Mouse (Mus musculus) gastrocnemius, postnatal 14 days (tissue): Measurements from ENCODE around the gene Arg1. TPM values are rescaled to one million over a fixed set of nuclear protein-coding genes. Genes with fewer than 3 reads are reported as not detected.

Experiments
- DNase-seq: peaks from one replicate; pipeline ENCODE4 v3.0.0; 2021; ENCODE audit warnings: mixed read lengths
- intact Hi-C: fragments of 180-260 bp; cut with DNase I; formaldehyde crosslinking; loops from one replicate; pipeline ENCODE4 v1.15.1; 2025; ENCODE audit warnings: low total_unique reads
- microRNA-seq, 2 experiments: library from miRNA; unstranded; fragments of <30 nt; microRNA quantifications; one replicate each; pipeline ENCODE4 v1.2.0; 2021
- total RNA-seq, 2 experiments: library from RNA; stranded (reverse); gene quantifications; 2 replicates each; pipeline ENCODE4 v1.2.3; 2021

Arg1 gene
- total RNA-seq, 2 experiments from 2014 or later = 0.23 TPM; not detected in 1

DNA sequence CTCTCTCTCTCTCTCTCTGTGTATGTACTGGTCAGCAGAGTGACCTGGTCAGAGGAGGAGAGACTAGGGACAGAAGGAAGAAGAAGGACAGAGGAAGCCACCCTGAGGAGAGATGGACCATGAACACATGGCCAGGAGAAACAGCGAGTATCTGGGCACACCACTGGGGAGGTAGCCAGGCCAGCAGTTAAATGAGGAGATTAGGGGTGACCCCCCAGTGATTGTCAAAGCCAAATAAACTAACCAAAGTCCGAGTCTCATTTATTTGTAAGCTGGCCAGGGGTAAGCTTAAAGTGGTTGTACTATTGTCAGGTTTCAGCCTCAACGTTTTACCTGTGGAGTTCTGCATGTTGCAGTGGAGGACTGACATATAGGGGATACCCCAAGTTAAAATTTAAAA is 3.0 kb downstream of the Arg1 start:
- no peak for DNase-seq
- intact Hi-C loops = no loop called here

DNA sequence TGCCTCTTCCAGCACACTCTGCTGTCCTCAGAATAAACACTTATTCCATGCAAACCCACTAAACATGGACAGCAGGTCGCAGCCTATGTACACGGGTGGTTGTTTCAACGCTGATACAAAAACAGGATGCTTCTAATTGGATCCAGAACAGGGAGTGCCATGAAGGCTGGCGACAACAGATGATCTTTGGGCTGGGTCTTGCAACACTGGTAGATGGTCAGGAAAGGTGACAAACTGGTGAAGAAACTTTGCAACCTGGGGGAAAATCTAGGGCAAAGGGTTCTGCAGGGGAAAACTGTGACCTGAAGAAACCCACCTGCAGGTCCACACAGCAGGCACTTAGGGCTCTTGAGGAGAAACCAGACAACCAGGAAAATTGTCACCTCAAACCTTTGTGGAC is 4.3 kb downstream of the Arg1 start:
- no peak for DNase-seq
- intact Hi-C loops = no loop called here

DNA sequence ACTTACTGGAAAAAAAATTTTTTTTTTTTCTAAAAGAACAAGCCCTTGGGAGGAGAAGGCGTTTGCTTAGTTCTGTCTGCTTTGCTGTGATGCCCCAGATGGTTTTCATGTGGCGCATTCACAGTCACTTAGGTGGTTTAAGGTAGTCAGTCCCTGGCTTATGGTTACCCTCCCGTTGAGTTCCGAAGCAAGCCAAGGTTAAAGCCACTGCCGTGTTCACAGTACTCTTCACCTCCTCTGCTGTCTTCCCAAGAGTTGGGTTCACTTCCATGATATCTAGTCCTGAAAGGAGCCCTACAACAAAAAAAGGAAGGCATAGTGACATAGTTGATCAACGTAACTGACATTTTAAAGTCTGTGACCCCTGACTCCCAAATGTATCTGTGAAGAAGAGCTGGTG is 11.8 kb downstream of the Arg1 start:
- no peak for DNase-seq
- intact Hi-C loops = no loop called here

DNA sequence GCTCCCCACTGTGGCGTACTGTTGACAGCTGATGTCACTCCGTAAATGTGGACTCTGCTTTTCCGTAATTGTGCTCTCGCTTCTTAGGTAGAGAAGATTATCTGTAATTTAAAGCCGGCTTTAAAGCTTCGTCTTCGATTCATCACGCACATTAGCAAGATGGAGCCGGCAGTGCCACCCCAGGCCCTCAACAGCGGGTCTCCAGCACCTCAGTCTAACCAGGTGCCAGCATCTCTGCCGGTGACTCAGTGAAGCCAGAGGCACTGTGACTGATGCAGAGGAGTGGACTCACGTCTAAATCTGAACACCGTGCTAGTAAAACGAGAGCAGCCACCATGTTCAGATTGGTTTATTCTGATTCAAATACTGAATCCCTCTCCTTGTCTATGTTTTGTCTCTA is 14.7 kb downstream of the Arg1 start:
- intact Hi-C loops = no loop called here
- DNase-seq = no peak

DNA sequence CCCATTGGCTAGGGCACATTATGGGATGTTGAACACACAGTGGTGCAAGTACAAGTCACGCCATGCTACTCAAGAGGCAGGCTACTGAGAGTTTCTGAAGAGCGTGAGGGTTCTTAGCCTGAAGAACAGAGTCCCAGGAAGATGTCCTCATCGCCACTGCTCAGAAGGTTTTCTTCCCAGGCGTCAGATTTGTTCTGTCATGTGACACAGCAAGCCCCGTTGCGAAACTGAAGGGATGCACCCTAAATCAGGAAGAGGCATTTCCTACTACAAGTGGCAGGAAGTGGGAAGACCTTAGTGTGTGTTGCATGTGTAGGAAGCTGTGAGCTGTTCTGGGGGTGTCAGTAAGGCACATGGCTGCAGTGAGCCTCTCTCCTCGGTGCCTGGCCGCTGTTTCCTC is 16.1 kb downstream of the Arg1 start:
- DNase-seq = no peak
- intact Hi-C loops = no loop called here

DNA sequence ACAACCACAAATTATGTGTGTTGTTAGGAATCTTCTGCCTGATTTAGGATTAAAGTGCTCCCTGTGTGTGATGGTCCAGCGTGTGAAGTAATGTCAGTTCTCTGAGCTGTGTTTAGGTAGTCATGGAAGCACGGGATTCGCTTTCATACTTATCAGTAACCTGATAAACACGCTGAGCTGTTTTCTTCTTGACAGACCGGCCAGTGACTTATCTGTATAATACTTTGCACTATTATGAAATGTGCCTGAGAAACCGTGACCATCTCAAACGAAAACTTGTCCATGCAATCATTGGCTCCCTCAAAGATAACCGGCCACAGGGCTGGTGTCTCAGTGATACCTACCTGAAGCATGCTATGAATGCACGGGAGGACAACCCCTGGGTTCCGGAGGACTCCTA is 21.7 kb downstream of the Arg1 start:
- intact Hi-C loops = no loop called here
- no peak for DNase-seq

DNA sequence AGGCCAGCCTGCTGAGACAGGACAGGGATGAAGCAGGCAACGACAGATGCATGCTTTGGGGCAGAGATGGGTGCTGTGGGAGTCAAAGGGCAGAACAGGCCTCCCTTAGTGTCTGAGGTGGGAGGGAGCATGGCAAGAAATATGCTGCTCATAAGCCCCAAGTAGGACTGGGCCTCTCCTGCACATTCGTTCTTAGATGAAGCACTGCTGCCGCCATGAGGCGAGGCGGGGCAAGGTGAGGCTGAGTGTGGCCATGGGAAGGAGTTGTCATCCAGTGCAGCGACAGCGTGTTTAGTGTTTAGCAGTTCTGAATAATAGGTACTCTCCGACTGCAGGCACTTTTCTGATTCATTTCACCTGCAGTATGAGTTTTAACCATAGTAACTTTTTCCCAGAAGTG is 31.4 kb downstream of the Arg1 start:
- peak; percentile 42 for DNase-seq
- intact Hi-C loops = no loop called here

DNA sequence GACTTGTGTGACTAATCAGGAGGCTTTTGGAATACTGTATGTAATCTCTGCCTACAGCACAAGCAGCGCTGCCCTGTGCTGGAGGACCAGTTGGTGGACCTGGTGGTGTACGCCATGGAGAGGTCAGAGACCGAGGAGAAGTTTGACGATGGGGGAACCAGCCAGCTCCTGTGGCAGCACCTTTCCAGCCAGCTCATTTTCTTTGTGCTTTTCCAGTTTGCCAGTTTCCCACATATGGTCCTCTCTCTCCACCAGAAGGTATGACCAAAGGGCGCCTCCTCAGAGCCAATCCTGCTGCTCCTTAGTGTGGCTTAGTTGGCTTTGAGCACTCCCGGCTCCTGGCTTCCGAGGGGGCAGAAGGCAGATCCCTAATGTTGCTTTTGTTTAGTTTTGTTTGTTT is 38.9 kb downstream of the Arg1 start:
- no peak for DNase-seq
- intact Hi-C loops = no loop called here

DNA sequence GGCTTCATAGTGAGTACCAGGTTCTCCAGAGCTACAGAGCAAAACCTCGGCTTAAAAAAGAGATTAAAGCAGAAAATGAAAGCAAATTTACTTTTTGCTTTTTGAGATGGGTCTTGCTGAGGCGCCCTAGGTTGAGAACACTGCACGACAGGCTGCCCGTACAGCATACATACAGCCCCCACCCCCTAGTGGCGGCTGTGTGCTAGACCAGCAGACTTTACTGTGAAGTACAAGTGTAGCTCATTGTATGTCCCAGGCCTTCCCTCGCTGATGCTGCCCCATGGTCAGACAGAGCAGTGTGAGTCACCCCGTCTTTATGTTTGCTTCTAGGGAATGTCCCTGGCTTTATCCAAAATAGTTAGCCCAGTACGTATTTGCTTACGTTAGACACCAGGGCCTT is 41.3 kb downstream of the Arg1 start:
- no peak for DNase-seq
- intact Hi-C loops = no loop called here

DNA sequence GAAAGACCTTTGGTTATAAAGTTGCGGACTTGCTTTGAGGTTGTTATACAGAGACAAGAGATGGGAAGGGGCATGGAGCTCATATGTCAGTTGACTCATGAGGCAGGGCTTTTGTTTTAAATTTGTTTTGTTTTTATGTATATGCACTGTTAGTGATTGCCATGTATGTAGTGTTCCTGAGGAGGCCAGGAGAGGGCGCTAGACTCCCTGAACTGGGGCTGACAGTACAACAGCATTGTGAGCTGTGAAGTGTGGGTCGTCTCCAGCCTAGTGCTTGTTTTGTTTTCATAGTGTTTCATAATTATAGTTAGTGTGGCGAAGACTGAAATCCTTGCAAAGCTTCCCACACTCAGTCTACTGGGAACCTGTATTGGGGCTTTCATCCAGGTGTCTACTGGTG is 53.7 kb downstream of the Arg1 start:
- no peak for DNase-seq
- intact Hi-C loops = no loop called here

DNA sequence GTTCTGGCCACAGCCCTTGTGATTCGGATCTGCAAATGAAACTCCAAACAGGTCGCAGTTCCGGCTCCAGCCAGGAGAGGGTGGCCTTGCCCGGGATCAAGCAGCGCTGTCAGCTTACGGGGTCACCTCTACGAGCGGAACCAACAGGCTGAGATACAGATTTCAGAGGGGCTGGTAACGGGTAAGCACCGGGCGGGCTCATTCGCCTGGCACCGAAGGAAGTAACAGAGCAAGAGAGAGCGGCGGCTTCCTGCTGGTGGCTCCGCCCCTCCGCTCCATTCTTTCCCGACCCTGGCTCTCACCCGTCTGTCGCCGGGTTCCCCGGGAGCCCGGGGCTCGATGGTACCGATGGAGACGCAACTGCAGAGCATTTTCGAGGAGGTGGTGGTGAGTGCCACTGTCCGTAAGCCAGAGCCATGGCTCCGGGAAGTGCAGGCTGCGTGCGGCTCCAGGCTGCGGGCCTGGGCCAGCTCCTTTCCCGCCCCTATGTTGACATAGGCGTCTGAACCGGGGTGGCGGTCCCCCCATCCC is 57.5 kb downstream of the Arg1 start, which contains the start of gene Med23:
Gene Med23 (plus strand): TSS at position 227 of the 531 bp plus-strand sequence.
- peak; percentile 96 for DNase-seq
- intact Hi-C loops = no loop called here

Small RNAs within 50 kb of the gene (microRNA-seq; reads per million reads assigned to microRNA genes)
- gene Mir6905 = 0 reads per million in 2 experiments

Other genes starting within 250 kb of the Arg1 start
- gene Enpp1, start 215.3 kb downstream of the Arg1 start, total RNA-seq = 1 to 10 TPM; 5.9 to 6.4 TPM
- gene Enpp3, start 84.7 kb downstream of the Arg1 start, total RNA-seq = 1 to 10 TPM; 5.5 to 7.5 TPM
- 1 to 10 TPM; 7.4 to 8.4 TPM for gene Med23, start 57.5 kb downstream of the Arg1 start, total RNA-seq